Mouse (Mus musculus) hindbrain, embryonic 12.5 days (tissue): ENCODE results near the gene Sptbn4. TPM values are rescaled to one million over a fixed set of nuclear protein-coding genes. Genes with fewer than 3 reads are reported as not detected.
A peak's percentile ranks its signal among the peaks of the same experiment; 100 is the strongest.

Source experiments
- ATAC-seq: fragments of 200-750 bp; cut with Nextera tagmentation; 2 replicates; pipeline ENCODE4 v1.8.0; 2017; ENCODE audit warnings: moderate TSS enrichment; ENCODE audit not compliant: low FRiP score
- H3K27ac ChIP-seq: fragments of 300-500 bp; sonication (generic); 2 replicates; pipeline ENCODE4 v1.5.1; 2016; ENCODE audit warnings: mild to moderate bottlenecking
- H3K27me3 ChIP-seq: fragments of 300-500 bp; sonication (generic); 2 replicates; pipeline ENCODE4 v1.6.1; 2016; ENCODE audit warnings: mild to moderate bottlenecking
- H3K36me3 ChIP-seq: fragments of 300-500 bp; sonication (generic); 2 replicates; pipeline ENCODE4 v1.6.1; 2016; ENCODE audit warnings: mild to moderate bottlenecking
- H3K4me1 ChIP-seq: fragments of 300-500 bp; sonication (generic); 2 replicates; pipeline ENCODE4 v1.6.1; 2016
- H3K4me2 ChIP-seq: fragments of 300-500 bp; sonication (generic); replicated peaks from 2 replicates; pipeline ENCODE4 v1.6.1; 2016; ENCODE audit warnings: mild to moderate bottlenecking
- H3K4me3 ChIP-seq: fragments of 300-500 bp; sonication (generic); 2 replicates; pipeline ENCODE4 v1.5.1; 2016; ENCODE audit warnings: mild to moderate bottlenecking
- H3K9ac ChIP-seq: fragments of 300-500 bp; sonication (generic); 2 replicates; pipeline ENCODE4 v1.6.1; 2016; ENCODE audit warnings: mild to moderate bottlenecking, moderate library complexity
- H3K9me3 ChIP-seq: fragments of 300-500 bp; sonication (generic); replicated peaks from 2 replicates; pipeline ENCODE4 v1.6.1; 2016; ENCODE audit warnings: mild to moderate bottlenecking
- WGBS: fragments of 180-500 bp; shearing (Covaris S2); methylation state at CpG from one replicate; pipeline ENCODE4 v1.1.7; 2016; 5-methylcytosine and 5-hydroxymethylcytosine counted together
- polyA plus RNA-seq: library from polyadenylated mRNA; unstranded; fragments of >200 nt; fragmentation: Nextera tagmentation; extraction: Ambion mirVana; gene quantifications from 2 replicates; pipeline ENCODE4 v1.2.1, GENCODE M21; 2016

Gene Sptbn4
- polyA plus RNA-seq, 1 experiment from 2014 or later: 1.1 TPM

GRCm38 (mm10) chr7:27333316-27333941 lies 114.1 kb downstream of the Sptbn4 start:
- H3K27ac ChIP-seq: no peak overlapping the region
- no peaks in the 10 kb centered on the region for H3K36me3 ChIP-seq
- WGBS: under 1% methylated on average over 42 of the region's 77 CpGs
- peaks cover 97% of the 10 kb centered on the region for H3K27me3 ChIP-seq
- H3K4me1 ChIP-seq: peaks cover 54% of the 10 kb centered on the region
- H3K9me3 ChIP-seq: no peaks in the 10 kb centered on the region
- peak overlapping the region; percentile 51 for H3K9ac ChIP-seq
- H3K4me2 ChIP-seq: peak overlapping the region; percentile 83
- peak overlapping the region; percentile 44 for H3K4me3 ChIP-seq
- ATAC-seq: 0 out of 2 replicates have a peak, but pooled peaks have one; percentile 10

GRCm38 (mm10) chr7:27332353-27333199 lies 114.9 kb downstream of the Sptbn4 start:
- WGBS: 3% methylated on average over 26 of the region's 39 CpGs
- no peaks in the 10 kb centered on the region for H3K9me3 ChIP-seq
- peaks cover 97% of the 10 kb centered on the region for H3K27me3 ChIP-seq
- peak overlapping the region; percentile 51 for H3K9ac ChIP-seq
- H3K4me1 ChIP-seq: peaks cover 53% of the 10 kb centered on the region
- no peak overlapping the region for H3K27ac ChIP-seq
- ATAC-seq: no peak
- peak overlapping the region; percentile 83 for H3K4me2 ChIP-seq
- no peaks in the 10 kb centered on the region for H3K36me3 ChIP-seq
- peak overlapping the region; percentile 44 for H3K4me3 ChIP-seq

DNA sequence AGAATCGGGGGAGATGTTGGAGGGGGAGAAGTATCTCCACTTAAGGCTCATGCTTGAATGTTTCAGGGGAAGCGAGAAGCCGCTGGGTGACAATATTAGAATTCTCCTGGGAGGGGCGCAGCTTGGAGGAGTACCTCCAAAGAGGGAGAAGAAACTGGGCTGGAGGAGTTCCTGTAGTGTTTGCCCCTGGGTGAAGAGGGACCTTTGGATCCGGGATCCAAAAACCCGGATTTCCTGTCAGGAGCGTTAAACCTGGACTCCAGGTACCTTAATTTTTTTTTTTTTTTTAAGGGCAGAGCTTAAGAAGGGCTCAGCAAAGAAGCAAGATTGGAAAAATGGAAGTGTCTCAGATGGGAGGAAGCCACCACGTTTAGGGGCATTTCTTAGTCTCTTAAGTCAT lies 115.6 kb downstream of the Sptbn4 start:
- no peak overlapping the region for H3K27ac ChIP-seq
- H3K4me1 ChIP-seq: peaks cover 47% of the 10 kb centered on the region
- H3K4me2 ChIP-seq: no peak overlapping the region
- H3K27me3 ChIP-seq: peaks cover 97% of the 10 kb centered on the region
- no peak overlapping the region for H3K4me3 ChIP-seq
- no peaks in the 10 kb centered on the region for H3K9me3 ChIP-seq
- H3K9ac ChIP-seq: no peak overlapping the region
- WGBS: 7% methylated on average over 8 of the region's 8 CpGs
- H3K36me3 ChIP-seq: no peaks in the 10 kb centered on the region
- ATAC-seq: no peak

GRCm38 (mm10) chr7:27331541-27331851 lies 116.0 kb downstream of the Sptbn4 start:
- H3K4me1 ChIP-seq: peaks cover 45% of the 10 kb centered on the region
- WGBS: 3% methylated on average over 8 of the region's 8 CpGs
- H3K27ac ChIP-seq: no peak overlapping the region
- H3K9ac ChIP-seq: no peak overlapping the region
- no peaks in the 10 kb centered on the region for H3K36me3 ChIP-seq
- no peak for ATAC-seq
- H3K9me3 ChIP-seq: no peaks in the 10 kb centered on the region
- no peak overlapping the region for H3K4me2 ChIP-seq
- peaks cover 97% of the 10 kb centered on the region for H3K27me3 ChIP-seq
- peak overlapping the region; percentile 29; the same call in 1 of the 2 replicates for H3K4me3 ChIP-seq

- Histone ChIP-seq H3K4me1 (peaks cover 45% of the 10 kb centered on the region), H3K4me3 (peak overlapping the region; percentile 29), H3K27me3 (peaks cover 98% of the 10 kb centered on the region), H3K9me3 (no peaks in the 10 kb centered on the region), H3K9ac (no peak overlapping the region), H3K4me2 (peak overlapping the region; percentile 50), H3K27ac (no peak overlapping the region), H3K36me3 (no peaks in the 10 kb centered on the region)
- ATAC-seq: no peak
- 1% methylated on average over 39 of the region's 39 CpGs for WGBS
Observed at GRCm38 (mm10) chr7:27330709-27331540, 116.6 kb downstream of the Sptbn4 start.

GRCm38 (mm10) chr7:27329981-27330380 lies 117.5 kb downstream of the Sptbn4 start:
- Histone ChIP-seq H3K36me3 (no peaks in the 10 kb centered on the region), H3K9me3 (no peaks in the 10 kb centered on the region; the same call in 1 of the 2 replicates), H3K9ac (no peak overlapping the region), H3K4me2 (no peak overlapping the region; the same call in 1 of the 2 replicates), H3K27me3 (peaks cover 99% of the 10 kb centered on the region), H3K4me1 (peaks cover 50% of the 10 kb centered on the region), H3K27ac (no peak overlapping the region), H3K4me3 (no peak overlapping the region)
- ATAC-seq: no peak
- WGBS: 24% methylated on average over 17 of the region's 17 CpGs

DNA sequence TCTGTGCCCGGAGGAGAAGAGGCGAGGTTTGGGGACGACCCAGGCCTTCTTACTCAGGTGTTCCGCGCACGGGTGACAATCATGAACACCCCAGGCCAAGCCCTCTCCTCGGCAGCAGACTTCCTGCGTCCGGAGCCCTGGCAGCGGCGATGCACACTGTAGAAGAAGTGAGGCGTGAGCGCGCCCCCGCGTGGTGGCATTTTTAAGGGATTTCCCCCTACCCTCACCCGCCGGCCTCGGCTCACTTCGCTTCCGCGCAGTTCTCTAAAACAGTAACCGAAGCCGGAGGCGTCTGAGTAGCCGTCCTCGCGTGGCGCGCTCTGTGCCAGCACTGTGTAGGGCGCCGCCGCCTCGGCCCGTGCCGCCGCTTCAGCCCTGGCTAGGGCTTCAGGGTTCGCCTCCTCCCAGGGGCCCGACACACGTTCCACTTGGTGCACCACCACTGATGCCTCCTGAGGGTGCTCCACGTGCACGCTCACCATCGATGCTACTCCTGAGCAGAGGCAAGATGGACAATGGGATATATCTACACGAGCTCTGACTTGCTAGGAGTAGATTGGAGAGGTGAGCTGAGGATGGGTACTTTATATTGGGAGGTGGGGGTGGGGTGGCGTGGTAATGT lies 118.0 kb downstream of the Sptbn4 start:
- Histone ChIP-seq H3K9me3 (no peaks in the 10 kb centered on the region; the same call in 1 of the 2 replicates), H3K9ac (no peak overlapping the region), H3K27ac (no peak overlapping the region), H3K4me2 (peak overlapping the region; percentile 47), H3K27me3 (peaks cover 99% of the 10 kb centered on the region), H3K36me3 (no peaks in the 10 kb centered on the region), H3K4me3 (peak overlapping the region; percentile 22), H3K4me1 (peaks cover 47% of the 10 kb centered on the region)
- no peak for ATAC-seq
- WGBS: 4% methylated on average over 45 of the region's 45 CpGs

DNA sequence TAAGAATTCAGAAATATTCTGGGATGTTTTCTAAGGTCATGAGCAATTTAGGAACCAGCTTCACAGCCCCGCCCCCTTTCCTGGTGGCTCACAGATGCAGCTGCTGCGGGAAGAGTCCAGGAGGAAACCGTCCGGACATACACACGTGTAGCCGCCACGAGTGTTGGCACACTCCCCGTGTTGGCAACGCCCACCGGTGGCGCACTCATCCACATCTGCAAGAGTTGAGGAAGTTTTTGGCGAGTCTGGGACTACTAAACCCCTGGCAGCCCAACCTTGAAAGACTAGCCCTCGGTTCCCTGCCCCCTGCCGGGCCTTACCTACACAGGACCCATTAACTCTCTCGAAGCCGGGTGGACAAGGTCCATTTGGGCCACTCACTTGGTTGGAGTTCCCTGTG lies 118.8 kb downstream of the Sptbn4 start:
- H3K9ac ChIP-seq: no peak overlapping the region
- H3K9me3 ChIP-seq: no peaks in the 10 kb centered on the region; the same call in 1 of the 2 replicates
- no peak overlapping the region for H3K27ac ChIP-seq
- H3K4me2 ChIP-seq: no peak overlapping the region
- 34% methylated on average over 16 of the region's 16 CpGs for WGBS
- no peak for ATAC-seq
- H3K4me3 ChIP-seq: no peak overlapping the region
- peaks cover 98% of the 10 kb centered on the region for H3K27me3 ChIP-seq
- no peaks in the 10 kb centered on the region for H3K36me3 ChIP-seq
- H3K4me1 ChIP-seq: peaks cover 39% of the 10 kb centered on the region

- WGBS: 84% methylated on average over 11 of the region's 11 CpGs
- H3K4me1 ChIP-seq: peaks cover 35% of the 10 kb centered on the region
- ATAC-seq: no peak
- peaks cover 98% of the 10 kb centered on the region for H3K27me3 ChIP-seq
- H3K9me3 ChIP-seq: no peaks in the 10 kb centered on the region; the same call in 1 of the 2 replicates
- H3K27ac ChIP-seq: no peak overlapping the region
- H3K9ac ChIP-seq: no peak overlapping the region
- H3K36me3 ChIP-seq: no peaks in the 10 kb centered on the region
- H3K4me2 ChIP-seq: no peak overlapping the region
- H3K4me3 ChIP-seq: no peak overlapping the region
Observed at GRCm38 (mm10) chr7:27328161-27328560, 119.3 kb downstream of the Sptbn4 start.

DNA sequence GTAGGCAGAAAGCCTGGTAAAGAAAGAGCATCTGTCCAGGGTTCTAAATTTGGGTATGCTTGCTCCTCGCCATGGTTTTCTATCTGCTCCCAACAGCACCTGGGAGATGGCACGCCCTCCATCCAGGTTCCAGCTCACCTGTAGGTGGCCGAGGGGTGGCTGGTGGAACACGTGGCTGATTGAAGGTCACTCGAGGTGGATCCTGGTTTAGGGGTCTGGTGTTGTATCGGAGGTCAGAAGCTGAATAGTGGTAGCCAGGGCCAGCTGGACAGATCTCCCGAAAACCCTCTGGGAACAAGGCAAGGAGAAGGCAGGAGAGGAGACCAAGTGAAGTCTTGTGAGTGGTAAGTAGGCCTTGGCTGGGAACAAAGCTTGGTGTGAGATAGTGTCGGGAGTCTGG lies 120.0 kb downstream of the Sptbn4 start:
- H3K4me1 ChIP-seq: peaks cover 28% of the 10 kb centered on the region
- no peaks in the 10 kb centered on the region; the same call in 1 of the 2 replicates for H3K9me3 ChIP-seq
- H3K36me3 ChIP-seq: no peaks in the 10 kb centered on the region
- no peak for ATAC-seq
- H3K27me3 ChIP-seq: peaks cover 97% of the 10 kb centered on the region
- no peak overlapping the region for H3K9ac ChIP-seq
- no peak overlapping the region for H3K4me3 ChIP-seq
- no peak overlapping the region for H3K27ac ChIP-seq
- WGBS: 95% methylated on average over 8 of the region's 8 CpGs
- H3K4me2 ChIP-seq: no peak overlapping the region

DNA sequence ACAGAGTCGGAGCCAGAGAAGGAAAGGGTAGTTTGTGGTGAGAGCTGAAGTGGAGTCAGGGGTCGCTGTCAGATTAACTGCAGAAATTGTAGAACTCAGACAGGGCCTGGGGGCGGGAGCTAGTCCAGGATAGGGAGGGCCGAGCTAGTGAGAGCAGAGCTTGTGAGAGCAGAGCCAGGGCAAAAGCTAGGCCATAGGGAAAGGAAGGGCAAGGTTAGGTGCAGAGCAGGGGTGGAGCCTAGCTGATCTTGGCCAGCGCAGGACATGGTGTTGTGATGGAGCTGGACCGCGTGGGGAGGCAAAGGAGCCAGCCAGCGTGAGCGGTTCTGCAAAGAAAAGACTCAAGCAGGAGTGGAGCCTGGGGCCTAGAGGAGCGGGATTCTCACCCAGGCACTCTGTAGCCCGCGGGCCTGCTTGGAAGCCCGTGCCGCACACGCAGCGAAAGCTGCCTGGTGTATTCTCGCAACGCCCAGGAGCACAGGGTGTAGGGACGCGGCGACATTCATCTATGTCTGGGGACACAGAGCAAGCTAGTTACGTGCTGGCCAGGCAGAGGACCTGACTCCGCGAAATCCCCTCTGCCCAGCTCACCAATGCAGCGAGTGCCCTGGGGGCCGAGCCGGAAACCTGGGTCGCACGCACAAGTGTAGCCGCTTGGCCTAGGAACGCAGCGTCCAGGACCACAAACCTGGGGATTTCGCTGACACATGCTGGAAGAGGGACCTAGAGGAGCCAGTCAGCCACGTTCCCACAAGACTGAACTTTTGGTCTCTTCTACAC lies 121.2 kb downstream of the Sptbn4 start:
- Histone ChIP-seq H3K4me2 (peak overlapping the region; percentile 51), H3K9ac (no peak overlapping the region), H3K27me3 (peaks cover 92% of the 10 kb centered on the region), H3K4me1 (peaks cover 29% of the 10 kb centered on the region), H3K36me3 (no peaks in the 10 kb centered on the region), H3K9me3 (no peaks in the 10 kb centered on the region; the same call in 1 of the 2 replicates), H3K27ac (no peak overlapping the region), H3K4me3 (peak overlapping the region; percentile 25)
- 29% methylated on average over 34 of the region's 34 CpGs for WGBS
- no peak for ATAC-seq
